Mouse (Mus musculus) neural tube, embryonic 14.5 days (tissue): ENCODE data around the gene Nostrin. TPM values are rescaled to one million over a fixed set of nuclear protein-coding genes. Genes with fewer than 3 reads are reported as not detected.
A peak's percentile ranks its signal among the peaks of the same experiment; 100 is the strongest.

Experiments
- ATAC-seq: fragments of 200-750 bp; cut with Nextera tagmentation; 2 replicates; pipeline ENCODE4 v1.8.0; 2017; ENCODE audit warnings: low read depth, mild to moderate bottlenecking, moderate TSS enrichment, moderate library complexity
- H3K27ac ChIP-seq: fragments of 300-500 bp; sonication (generic); 2 replicates; pipeline ENCODE4 v1.5.1; 2014; ENCODE audit warnings: low read depth, mild to moderate bottlenecking, control low read depth, low read length, moderate library complexity, mixed read lengths
- H3K27me3 ChIP-seq: fragments of 300-500 bp; sonication (generic); 2 replicates; pipeline ENCODE4 v1.6.1; 2014; ENCODE audit warnings: low read length; ENCODE audit not compliant: control insufficient read depth, insufficient read depth
- H3K36me3 ChIP-seq: fragments of 300-500 bp; sonication (generic); 2 replicates; pipeline ENCODE4 v1.6.1; 2014; ENCODE audit warnings: low read length, mixed read lengths; ENCODE audit not compliant: control insufficient read depth, insufficient read depth
- H3K4me1 ChIP-seq: fragments of 300-500 bp; sonication (generic); 2 replicates; pipeline ENCODE4 v1.6.1; 2014; ENCODE audit warnings: low read length; ENCODE audit not compliant: control insufficient read depth, insufficient read depth
- H3K4me2 ChIP-seq: fragments of 300-500 bp; sonication (generic); 2 replicates; pipeline ENCODE4 v1.6.1; 2014; ENCODE audit warnings: mild to moderate bottlenecking, low read depth, low read length, control low read depth
- H3K4me3 ChIP-seq: fragments of 300-500 bp; sonication (generic); 2 replicates; pipeline ENCODE4 v1.5.1; 2014; ENCODE audit warnings: low read depth, low read length, control low read depth, mixed read lengths
- H3K9ac ChIP-seq: fragments of 300-500 bp; sonication (generic); replicated peaks from 2 replicates; pipeline ENCODE4 v1.6.1; 2014; ENCODE audit warnings: low read depth, mild to moderate bottlenecking, control low read depth, low read length, mixed read lengths
- H3K9me3 ChIP-seq: fragments of 300-500 bp; sonication (generic); 2 replicates; pipeline ENCODE4 v1.6.1; 2016; ENCODE audit warnings: low read length; ENCODE audit not compliant: control insufficient read depth
- WGBS: fragments of 180-500 bp; shearing (Covaris S2); extraction: QIAGEN DNeasy Blood & Tissue Kit; methylation state at CpG from one replicate; pipeline ENCODE4 v1.1.7; 2014; 5-methylcytosine and 5-hydroxymethylcytosine counted together
- polyA plus RNA-seq: library from polyadenylated mRNA; unstranded; fragments of >200 nt; fragmentation: Nextera tagmentation; extraction: Ambion mirVana; gene quantifications from 2 replicates; pipeline ENCODE4 v1.2.1, GENCODE M21; 2014

Nostrin gene
- polyA plus RNA-seq, 1 experiment from 2014 or later, result 0.95 TPM

GRCm38 (mm10) chr2:69205185-69205584 is 69.6 kb downstream of the Nostrin start:
- Histone ChIP-seq H3K9ac (no peak overlapping the region), H3K27ac (no peak overlapping the region)
- no peak for ATAC-seq

GRCm38 (mm10) chr2:69205791-69206351 is 70.3 kb downstream of the Nostrin start, which contains the start of gene Spc25:
Gene Spc25 (minus strand): TSS chr2:69206194.
- no peaks in the 10 kb centered on the region for H3K9me3 ChIP-seq
- peak within 1 kb of the TSS; percentile 67 for H3K4me3 ChIP-seq
- peak; percentile 100 for ATAC-seq
- H3K4me1 ChIP-seq, result no peaks in the 10 kb centered on the region
- H3K27ac ChIP-seq, result no peak within 1 kb of the TSS
- H3K4me2 ChIP-seq, result peak within 1 kb of the TSS; percentile 91
- H3K27me3 ChIP-seq, result no peaks in the 10 kb centered on the region
- no peaks in the 10 kb centered on the region for H3K36me3 ChIP-seq
- under 1% methylated on average over 46 of the region's 46 CpGs for WGBS
- H3K9ac ChIP-seq, result peak within 1 kb of the TSS; percentile 50

More at GRCm38 (mm10) chr2:69205185-69205584, 69.6 kb downstream of the Nostrin start:
- no peaks in the 10 kb centered on the region for H3K27me3 ChIP-seq
- H3K36me3 ChIP-seq, result no peaks in the 10 kb centered on the region
- no peaks in the 10 kb centered on the region for H3K4me1 ChIP-seq
- H3K4me2 ChIP-seq, result peak overlapping the region; percentile 91
- no peaks in the 10 kb centered on the region for H3K9me3 ChIP-seq
- 14% methylated on average over 6 of the region's 6 CpGs for WGBS
- H3K4me3 ChIP-seq, result peak overlapping the region; percentile 67

GRCm38 (mm10) chr2:69206523-69206922 is 70.9 kb downstream of the Nostrin start:
- Histone ChIP-seq H3K27me3 (no peaks in the 10 kb centered on the region), H3K36me3 (no peaks in the 10 kb centered on the region), H3K9ac (no peak overlapping the region), H3K9me3 (no peaks in the 10 kb centered on the region), H3K4me3 (no peak overlapping the region), H3K27ac (no peak overlapping the region), H3K4me1 (no peaks in the 10 kb centered on the region), H3K4me2 (peak overlapping the region; percentile 91; the same call in 1 of the 2 replicates)
- WGBS, result 30% methylated on average over 7 of the region's 7 CpGs
- ATAC-seq, result no peak

GRCm38 (mm10) chr2:69209684-69210083 is 74.1 kb downstream of the Nostrin start:
- H3K36me3 ChIP-seq, result no peaks in the 10 kb centered on the region
- no peak overlapping the region for H3K9ac ChIP-seq
- ATAC-seq, result no peak
- no peak overlapping the region for H3K27ac ChIP-seq
- no peak overlapping the region for H3K4me2 ChIP-seq
- H3K9me3 ChIP-seq, result no peaks in the 10 kb centered on the region
- no peaks in the 10 kb centered on the region for H3K4me1 ChIP-seq
- H3K4me3 ChIP-seq, result no peak overlapping the region
- WGBS, result 90% methylated on average over 3 of the region's 3 CpGs
- no peaks in the 10 kb centered on the region for H3K27me3 ChIP-seq

- Histone ChIP-seq H3K4me3 (no peak within 1 kb of the TSS), H3K36me3 (no peaks in the 10 kb centered on the region), H3K4me1 (no peaks in the 10 kb centered on the region), H3K4me2 (no peak within 1 kb of the TSS), H3K9ac (no peak within 1 kb of the TSS), H3K27ac (no peak within 1 kb of the TSS), H3K27me3 (no peaks in the 10 kb centered on the region), H3K9me3 (no peaks in the 10 kb centered on the region)
- no peak for ATAC-seq
- WGBS, result 79% methylated on average over 7 of the region's 7 CpGs
These were observed 75.2 kb downstream of the Nostrin start, which contains the start of gene G6pc2 for GRCm38 (mm10) chr2:69210773-69211172. Gene G6pc2 (plus strand): TSS chr2:69211073.

- Histone ChIP-seq H3K4me3 (no peak overlapping the region), H3K27ac (no peak overlapping the region), H3K27me3 (no peaks in the 10 kb centered on the region), H3K36me3 (no peaks in the 10 kb centered on the region), H3K9me3 (no peaks in the 10 kb centered on the region), H3K9ac (no peak overlapping the region), H3K4me2 (no peak overlapping the region), H3K4me1 (no peaks in the 10 kb centered on the region)
- 0 out of 2 replicates have a peak, but pooled peaks have one; percentile 49 for ATAC-seq
- WGBS, result 53% methylated on average over 10 of the region's 10 CpGs
These were observed 77.1 kb downstream of the Nostrin start for GRCm38 (mm10) chr2:69212652-69213051.

- Histone ChIP-seq H3K4me3 (no peak overlapping the region), H3K9ac (no peak overlapping the region), H3K4me1 (no peaks in the 10 kb centered on the region), H3K9me3 (no peaks in the 10 kb centered on the region), H3K4me2 (no peak overlapping the region), H3K27ac (no peak overlapping the region), H3K36me3 (no peaks in the 10 kb centered on the region), H3K27me3 (no peaks in the 10 kb centered on the region)
- ATAC-seq, result peak; percentile 36; the same call in 1 of the 2 replicates
- 57% methylated on average over 7 of the region's 7 CpGs for WGBS
These were observed 79.6 kb downstream of the Nostrin start for GRCm38 (mm10) chr2:69215242-69215641.

- H3K4me1 ChIP-seq, result no peaks in the 10 kb centered on the region
- H3K9me3 ChIP-seq, result no peaks in the 10 kb centered on the region
- 38% methylated on average over 5 of the region's 5 CpGs for whole genome bisulfite sequencing
- no peaks in the 10 kb centered on the region for H3K27me3 ChIP-seq
- H3K9ac ChIP-seq, result no peak overlapping the region
- no peak overlapping the region for H3K4me3 ChIP-seq
- no peak overlapping the region for H3K27ac ChIP-seq
- no peak for ATAC-seq
- no peak overlapping the region for H3K4me2 ChIP-seq
- no peaks in the 10 kb centered on the region for H3K36me3 ChIP-seq
These were observed 86.3 kb downstream of the Nostrin start for GRCm38 (mm10) chr2:69221868-69222416.

- Histone ChIP-seq H3K36me3 (no peaks in the 10 kb centered on the region), H3K4me3 (no peak overlapping the region), H3K27me3 (no peaks in the 10 kb centered on the region), H3K9me3 (no peaks in the 10 kb centered on the region), H3K27ac (no peak overlapping the region), H3K9ac (no peak overlapping the region), H3K4me1 (no peaks in the 10 kb centered on the region), H3K4me2 (no peak overlapping the region)
- ATAC-seq, result no peak
- WGBS, result 52% methylated on average over 10 of the region's 10 CpGs
These were observed 87.2 kb downstream of the Nostrin start for GRCm38 (mm10) chr2:69222815-69223214.
